Mouse (Mus musculus) frontal cortex, postnatal 14 days (tissue): Measurements from ENCODE around the gene Medag.

Experiments
- DNase-seq, 2 experiments: peaks; one replicate each; pipeline ENCODE4 v3.0.0; 2022; ENCODE audit warnings: low spot score in 2 of 2

The Medag gene

DNA sequence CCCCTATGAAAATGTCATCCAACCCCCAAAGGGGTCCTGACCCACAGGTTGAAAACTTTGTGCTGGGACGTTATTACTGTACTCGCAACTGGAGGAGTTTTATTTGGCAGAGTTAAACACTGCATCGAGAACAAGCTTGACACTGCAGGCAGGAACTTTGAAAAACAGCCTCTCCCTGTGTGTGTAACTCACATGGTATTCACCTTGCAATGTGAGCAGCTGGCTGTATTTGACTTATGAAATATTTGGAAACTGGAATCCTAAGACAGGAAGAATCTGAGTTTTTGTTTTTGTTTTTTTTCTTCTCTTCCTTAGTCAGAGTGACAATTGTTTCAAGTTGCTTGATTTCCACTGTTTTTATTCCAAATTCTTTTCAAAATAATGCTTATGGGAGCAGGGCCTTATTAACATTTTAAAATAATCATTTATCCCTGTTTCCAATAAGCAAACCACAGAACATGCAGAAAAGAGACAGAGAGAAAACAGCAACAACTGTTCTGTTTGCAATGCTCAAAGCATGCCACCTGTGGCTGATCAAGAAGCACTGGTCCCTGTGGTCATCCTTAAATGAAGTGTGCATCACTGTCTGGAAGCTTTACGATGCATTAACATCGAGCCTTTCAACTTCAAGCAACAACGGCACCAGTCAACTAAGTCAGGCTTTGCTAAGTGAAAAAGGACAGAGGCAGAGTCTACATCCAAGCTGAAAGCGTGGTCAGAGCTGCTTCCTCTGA lies 26.2 kb upstream of the Medag start:
- DNase-seq: no peak

- no peak for DNase-seq
Observed at GRCm38 (mm10) chr5:149386294-149386850, 25.2 kb upstream of the Medag start.

DNA sequence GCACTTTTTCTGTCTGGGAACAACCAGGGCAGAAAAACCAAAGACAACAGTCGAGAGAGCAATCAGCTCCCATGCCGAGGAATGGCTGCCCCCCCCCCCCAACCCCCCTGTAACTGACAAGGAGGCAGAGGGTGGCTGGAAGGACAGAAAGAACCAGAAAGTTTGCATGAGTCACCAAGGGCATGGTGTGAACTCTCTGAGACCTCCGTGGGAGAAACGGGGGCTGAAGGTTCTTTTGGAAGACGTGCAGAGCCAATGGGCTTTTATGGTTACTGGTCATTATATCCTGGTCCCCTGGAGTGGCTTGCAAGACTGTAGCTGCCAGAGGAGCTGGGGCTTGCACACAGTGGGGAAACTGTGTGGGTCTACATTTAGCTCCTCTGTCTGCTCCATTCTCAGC lies 22.6 kb upstream of the Medag start:
- DNase-seq: no peak

DNA sequence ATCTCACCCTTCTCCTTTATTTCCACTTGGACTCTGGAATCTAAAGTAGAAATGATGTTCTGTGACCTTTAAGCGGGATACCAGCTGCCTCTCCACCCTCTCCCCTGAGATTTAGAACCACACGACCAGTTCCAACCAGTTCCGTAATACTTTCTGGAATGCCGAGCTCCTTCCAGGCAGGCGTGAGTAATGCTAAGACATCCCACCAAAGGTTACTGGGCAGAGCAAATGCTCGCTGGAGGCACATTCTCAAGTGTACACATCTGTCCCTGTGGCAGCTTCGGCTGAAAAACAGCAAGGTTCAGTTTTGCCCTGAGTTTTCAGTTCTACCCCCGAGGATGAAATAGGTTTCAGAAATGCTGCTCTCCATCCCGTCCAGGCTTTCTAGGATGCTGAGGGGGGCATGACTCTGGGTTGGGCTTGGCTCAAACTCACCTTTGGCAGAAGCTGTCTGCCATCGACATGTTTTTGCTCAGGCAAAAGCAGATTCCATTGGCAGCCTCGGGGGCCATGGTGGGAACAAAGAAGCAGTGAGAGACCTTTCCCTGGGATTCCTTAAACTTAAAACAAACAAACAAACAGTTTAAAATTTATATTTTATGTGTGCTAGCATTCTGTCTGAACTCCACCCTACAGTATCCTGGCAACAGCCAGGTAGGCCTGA lies 21.9 kb upstream of the Medag start:
- no peak for DNase-seq

DNA sequence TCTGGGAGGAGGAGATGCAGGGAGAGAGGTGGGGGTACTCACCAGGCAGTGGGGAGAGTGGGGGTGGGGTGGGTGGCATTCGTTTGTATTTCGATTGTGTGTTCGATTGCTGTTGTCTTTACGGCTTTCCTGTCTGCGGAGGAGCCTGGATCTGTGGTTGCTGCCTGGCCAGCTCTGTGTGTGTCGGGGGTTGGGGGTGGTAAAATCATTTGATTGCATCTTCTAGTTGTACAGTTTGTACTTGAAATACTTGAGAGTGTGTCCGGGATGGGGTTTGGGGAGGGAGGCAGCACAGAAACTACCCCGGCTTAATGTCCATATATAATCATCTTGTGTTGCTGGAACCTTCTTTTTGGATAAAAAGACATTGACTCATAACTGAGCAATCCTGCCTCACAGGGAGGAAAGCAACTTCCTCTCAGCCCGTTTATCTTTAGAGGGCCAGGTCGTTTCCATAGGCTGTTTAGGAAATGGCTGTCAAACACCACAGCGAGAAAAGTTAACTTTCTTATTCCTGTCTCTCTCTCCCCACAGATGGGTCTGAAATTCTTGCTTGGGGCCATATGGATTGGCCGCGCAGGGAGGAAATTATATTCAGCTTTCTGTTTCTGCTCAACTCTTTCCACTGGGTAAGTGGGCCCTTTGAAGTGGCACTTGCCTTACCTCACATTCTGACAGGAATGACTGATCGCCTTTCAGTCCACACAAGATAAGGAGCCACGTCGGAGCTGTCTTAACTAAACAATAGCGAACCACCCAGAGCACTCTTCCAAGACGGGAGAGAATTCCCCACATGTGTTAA lies 19.8 kb upstream of the Medag start:
- DNase-seq: no peak

DNA sequence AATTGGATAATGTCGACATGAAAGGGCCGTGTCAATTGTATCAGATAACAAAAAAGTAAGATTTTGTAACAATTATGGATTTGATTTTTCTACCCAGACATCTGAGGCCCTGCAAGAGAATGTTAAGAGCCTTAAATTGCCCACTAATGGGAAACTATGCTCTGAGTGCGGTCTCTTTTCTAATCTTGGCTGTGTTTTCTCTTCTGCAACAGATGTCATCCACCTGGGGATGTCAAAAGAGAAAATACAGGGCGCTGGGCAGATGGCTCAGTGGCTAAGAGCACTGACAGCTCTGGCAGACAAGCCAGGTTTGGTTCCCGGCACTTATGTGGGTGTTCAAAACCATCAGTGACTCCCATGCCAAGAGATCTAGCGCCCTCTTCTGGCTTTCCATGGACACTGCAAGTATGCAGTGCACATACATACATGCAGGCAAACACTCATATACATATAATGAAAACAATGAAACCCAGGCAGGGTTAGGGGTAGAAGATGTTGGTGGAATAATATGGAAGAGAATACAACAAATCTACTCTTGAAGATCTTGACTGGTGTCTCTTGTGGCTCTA lies 19.0 kb upstream of the Medag start:
- DNase-seq: no peak

DNA sequence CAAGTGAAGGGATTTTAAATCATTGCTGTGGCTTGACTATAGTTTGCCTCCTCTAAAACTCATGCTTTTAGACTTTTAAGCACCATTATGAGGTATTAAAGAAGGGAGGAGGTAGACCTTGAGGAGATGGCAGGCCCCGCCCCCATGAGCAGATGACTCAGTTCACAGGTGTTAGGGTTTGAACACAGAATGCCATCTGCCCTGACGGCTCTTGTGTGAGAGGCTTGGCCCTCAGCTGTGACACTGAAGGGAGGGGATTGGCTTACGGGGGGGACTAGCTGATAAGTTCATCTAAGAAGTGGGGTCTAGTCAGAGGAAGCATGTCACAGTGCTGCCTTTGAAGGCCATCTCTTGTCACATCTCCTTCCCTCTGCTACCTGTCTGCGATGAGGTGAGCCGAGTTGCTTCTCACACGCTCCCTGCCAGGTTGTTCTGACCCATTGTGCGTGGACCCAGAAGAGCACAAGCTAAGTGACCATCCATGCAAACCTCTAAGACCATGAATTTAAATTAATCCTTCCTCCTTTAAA lies 10.0 kb upstream of the Medag start:
- no peak for DNase-seq

- DNase-seq: no peak
Observed at GRCm38 (mm10) chr5:149402029-149402428, 9.5 kb upstream of the Medag start.

DNA sequence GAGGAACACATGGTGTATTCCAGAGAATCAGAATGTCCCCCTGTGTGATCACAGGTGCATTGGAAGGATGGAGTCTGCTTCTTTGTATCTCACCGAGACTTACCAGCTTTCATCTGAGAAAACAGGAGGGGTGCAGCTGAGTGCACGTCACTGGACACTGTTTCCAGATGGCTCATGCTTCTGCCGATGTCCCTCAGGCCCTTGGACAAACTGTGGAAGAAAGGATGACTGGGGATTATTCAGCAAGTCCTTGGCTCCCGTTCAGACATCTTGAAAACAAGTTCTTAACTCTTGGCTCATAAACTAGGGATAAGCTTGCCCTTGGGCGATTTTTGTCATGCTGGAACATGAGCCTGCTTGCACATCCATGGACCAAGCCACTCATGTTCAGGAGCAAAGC lies 8.2 kb upstream of the Medag start:
- DNase-seq: no peak

DNA sequence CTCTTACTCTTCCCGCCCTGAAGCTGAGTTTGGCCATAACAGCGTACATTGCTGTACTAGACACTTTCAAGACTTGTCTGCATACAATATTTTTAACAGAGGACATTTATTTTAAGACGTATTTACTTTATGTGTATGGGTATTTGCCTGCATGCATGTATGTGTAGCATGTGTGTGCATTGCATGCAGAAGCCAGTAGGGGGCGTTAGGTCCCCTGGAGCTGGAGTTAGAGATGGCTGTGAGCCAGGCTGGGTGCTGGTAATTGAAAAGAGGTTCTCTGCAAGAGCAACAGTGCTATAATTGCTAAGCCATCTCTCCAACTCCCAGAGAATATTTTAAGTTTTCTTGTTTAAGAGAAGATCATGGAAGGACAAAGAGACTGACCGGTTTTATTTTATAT lies 6.8 kb upstream of the Medag start:
- DNase-seq: no peak

GRCm38 (mm10) chr5:149406791-149407276 lies 4.7 kb upstream of the Medag start:
- no peak for DNase-seq

GRCm38 (mm10) chr5:149409502-149409901 lies 2.0 kb upstream of the Medag start:
- no peak for DNase-seq

DNA sequence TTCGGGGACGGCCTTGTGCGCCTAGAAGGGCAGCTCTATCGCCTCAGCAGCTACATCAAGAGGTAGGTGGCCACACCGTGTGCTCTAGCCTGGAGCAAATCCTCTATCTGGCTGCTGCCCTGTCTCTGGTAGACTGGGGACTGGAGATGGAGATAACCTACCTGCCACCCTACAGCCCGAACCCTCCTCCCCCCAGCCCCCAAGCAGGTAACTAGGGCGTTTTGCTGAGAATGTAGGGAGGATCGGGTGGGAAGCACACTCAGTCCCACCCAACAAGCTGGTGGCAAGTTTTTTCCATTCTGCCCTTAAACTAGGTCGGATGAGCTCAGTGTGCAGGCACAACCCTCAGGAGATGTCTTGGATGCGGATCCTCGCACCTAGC lies 636 bp downstream of the Medag start:
- no peak for DNase-seq

DNA sequence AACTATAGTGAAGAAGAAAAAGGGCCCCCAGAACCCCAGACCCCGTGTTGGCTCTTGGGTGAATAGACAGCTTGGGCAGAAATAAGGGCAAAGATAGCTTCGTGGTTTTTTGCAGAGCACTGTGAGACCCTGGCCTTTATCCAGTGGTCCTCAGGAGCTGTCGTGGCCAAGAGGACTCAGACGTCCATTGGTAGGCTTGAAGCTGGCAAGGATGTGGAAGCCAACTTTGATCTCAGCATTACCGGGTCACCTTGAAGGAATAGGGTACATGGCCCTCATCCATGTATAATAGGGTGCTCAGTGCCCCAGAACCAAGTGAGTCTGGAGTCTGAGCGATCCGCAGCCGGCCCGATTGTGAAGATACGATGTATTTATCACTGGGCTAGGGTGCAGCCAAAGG lies 1.1 kb downstream of the Medag start:
- DNase-seq: no peak

DNA sequence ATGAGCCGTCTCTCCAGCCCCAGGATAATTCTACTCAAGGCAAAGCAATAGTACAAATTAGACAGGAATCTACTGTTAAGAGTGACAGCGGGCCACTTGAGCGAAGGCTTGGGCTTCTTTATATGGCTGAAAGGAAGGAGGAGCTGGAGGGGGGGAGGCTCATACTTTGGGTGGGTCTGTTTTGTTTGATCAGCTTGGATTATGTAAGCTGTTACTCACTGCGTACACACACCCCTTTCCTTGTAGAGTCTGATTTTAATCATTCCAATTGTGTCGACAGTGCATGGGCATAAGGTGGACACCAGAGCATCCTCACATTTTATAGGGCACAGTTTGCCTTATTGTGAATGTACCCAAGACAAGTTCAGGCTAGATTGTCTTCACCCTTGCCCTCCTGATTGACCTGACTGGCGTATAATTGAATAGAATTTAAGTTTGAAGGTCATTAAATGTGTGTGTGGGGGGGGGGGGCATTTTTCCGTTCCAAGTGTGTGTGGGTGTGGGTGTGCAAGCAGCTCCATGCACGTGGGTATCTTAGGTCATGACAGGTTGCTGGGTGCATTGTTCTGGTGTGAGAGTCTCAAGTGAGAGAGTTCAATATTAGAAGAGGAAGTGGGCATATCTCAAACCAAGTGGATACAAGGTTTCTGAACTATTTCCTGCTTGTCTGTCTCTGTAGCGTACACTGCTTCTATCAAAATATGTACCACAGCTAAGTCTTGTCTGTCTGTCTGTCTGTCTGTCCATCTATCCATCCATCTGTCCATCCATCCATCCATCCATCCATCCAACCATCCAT lies 3.0 kb downstream of the Medag start:
- no peak for DNase-seq

DNA sequence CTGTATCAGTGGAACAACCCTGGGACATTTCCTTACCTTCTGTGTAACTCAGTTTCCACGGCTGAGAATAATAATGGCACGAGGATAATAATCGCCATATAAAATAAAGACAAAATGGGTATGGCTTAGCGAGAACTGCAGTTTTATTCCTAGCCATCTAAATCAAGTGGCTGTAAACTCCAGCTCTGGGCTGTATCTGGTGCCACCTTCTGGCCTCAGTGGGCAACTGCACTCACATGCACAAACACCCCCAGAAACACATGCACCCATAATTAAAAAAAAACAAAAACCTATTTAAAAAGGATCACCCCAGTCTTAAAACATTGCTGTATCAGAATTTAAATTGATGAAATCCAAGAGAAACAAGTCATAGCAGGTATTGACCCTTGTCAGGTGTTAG lies 5.8 kb downstream of the Medag start:
- no peak for DNase-seq

DNA sequence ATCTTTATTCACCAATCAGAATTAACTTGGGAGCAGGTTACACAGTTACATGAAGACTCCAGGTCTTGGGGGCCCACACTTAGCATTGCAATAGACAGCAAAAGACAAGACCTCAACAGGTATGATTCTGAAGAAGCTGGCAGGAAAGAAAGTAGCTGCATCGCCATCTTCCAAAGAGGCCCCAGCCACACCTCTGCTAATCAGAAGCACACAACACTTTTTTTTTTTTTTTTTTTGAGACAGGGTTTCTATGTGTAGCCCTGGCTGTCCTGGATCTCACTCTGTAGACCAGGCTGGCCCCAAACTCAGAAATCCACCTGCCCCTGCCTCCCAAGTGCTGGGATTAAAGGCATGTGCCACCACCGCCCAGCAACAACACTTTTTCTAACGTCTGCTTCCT lies 15.0 kb downstream of the Medag start:
- DNase-seq: no peak

DNA sequence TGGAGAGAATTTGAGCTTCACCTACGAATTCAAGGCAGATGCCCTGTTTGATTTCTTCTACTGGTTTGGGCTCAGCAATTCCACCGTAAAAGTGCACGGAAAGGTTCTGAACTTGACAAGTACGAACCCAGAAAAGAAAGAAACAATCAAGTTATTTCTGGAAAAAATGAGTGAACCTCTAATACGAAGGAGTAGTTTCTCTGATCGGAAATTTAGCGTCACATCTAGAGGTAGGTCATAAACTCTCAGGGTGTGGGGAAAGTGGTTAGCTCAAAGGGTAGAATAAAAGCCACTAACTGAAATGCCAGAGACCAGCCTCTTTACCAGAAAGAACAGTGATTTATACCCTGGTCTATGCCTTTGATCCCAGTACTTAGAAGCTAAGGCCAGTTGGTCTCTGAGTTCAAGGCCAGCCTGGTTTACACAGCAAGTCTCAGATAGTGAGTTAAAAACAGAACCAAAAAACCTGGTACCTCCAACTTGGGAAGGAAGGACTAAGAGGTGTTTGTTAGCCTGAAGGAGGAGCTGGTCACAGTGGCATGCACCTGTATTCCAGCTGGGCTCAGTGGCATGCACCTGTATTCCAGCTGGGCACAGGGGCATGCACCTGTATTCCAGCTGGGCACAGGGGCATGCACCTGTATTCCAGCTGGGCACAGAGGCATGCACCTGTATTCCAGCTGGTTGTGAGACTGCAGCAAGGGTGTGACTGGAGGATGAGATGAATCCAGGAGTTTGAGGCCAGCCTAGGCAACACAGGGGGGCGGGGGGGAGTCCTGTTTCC lies 15.9 kb downstream of the Medag start:
- DNase-seq: no peak

- DNase-seq: no peak
Observed at GRCm38 (mm10) chr5:149428347-149428746, 16.8 kb downstream of the Medag start.

DNA sequence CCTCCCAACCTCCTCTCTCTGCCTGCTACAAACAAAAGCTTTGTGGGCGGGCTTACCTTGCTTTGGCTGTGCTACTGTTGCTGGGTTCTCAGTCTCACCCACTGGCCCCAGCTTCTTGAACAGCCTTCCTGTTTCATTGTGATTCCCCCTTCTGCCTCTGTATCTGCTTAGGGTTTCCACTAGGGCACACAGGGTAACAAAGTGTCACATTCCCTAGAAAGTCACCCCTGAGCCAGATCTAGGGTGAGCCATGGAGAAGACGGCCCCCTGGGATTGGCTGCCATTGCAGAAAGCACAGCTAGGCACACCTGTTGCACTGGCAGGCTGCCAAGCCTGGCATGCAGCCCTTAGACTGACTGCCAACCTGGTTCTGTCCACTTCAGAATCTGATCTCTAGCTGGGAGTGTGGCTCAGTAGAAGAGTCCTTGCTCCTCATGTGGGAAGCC lies 17.3 kb downstream of the Medag start:
- DNase-seq: no peak
